Mouse (Mus musculus) kidney, postnatal 10 days (tissue): ENCODE measurements at regions not wholly inside any gene's neighbourhood (a gene's known extent, or its start where the extent isn't known, plus 50 kb on each side); places are given as distances from the start of the nearest gene placed in this dataset.
A peak's percentile ranks its signal among the peaks of the same experiment; 100 is the strongest.

ENCODE experiments used
- DNase-seq: peaks from one replicate; pipeline ENCODE4 v3.0.0; 2021; ENCODE audit warnings: mixed read lengths

DNA sequence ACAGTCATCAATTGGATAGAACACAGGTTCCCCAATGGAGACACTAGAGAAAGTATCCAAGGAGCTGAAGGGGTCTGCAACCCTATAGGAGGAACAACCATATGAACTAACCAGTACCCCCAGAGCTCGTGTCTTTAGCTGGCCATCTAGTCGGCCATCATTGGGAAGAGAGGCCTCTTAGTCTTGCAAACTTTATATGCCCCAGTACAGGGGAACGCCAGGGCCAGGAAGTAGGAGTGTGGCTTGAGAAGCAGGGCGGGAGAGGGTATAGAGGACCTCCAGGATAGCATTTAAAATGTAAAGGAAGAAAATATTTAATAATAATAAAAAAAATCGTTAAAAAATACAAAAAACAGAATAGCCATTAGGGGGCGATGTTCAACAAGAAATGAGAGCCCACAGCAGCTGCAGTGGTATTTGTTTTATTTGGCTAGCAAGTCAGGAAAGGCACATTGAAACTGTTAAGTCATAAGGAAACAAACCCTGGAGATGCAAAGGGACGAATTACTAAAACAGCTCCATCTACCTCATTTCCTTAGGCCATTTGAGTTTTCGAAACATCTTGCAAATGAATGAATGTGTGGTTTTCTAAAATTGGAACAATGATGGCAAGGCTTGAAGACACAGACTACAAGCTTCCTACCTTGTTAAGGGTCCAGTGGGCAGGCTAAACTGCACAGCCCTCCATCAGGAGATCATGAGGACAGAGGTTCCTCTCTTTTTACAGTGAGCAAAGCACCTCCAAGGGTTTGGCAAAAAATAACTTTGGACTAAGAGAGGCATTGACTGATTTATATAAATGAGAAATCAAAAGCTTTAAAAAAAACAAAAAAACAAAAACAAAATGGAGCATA lies 350.7 kb upstream of the Rasa1 start:
- peak; percentile 15 for DNase-seq

DNA sequence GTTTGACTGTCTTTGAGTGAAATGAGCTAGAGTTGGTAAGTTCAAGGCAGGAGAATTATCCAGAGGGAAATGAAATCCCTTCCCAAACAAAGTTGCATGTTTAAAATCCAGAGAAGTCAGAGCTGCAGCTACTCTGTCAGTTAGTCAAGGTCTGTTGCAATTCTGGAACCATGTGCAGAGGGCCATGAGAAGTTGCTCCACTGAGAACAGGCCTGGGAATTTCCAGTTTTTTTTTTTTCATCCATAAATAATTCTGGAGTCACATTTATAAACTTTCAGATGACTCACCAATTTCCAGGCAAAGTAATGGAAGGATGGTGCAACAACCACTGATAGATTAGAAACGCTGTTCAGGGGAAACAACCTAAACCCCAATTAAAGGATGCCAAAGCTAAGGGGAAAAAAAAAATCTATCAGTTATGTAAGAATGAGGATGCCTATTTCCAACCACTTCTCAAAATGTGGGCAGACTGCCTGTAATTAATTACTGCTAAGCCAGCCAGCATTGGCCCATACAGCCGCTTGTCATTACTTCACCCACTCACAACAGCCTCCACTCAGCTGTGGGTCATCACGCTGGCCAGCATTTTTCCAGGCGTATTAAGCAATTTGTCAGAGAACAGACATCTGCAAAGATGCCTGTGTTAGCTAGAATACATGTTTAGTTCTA lies 340.7 kb upstream of the Rasa1 start:
- DNase-seq: no peak
